Comparison of ENCODE assay signal across 8 mouse cellular contexts in the genomic region with DNA sequence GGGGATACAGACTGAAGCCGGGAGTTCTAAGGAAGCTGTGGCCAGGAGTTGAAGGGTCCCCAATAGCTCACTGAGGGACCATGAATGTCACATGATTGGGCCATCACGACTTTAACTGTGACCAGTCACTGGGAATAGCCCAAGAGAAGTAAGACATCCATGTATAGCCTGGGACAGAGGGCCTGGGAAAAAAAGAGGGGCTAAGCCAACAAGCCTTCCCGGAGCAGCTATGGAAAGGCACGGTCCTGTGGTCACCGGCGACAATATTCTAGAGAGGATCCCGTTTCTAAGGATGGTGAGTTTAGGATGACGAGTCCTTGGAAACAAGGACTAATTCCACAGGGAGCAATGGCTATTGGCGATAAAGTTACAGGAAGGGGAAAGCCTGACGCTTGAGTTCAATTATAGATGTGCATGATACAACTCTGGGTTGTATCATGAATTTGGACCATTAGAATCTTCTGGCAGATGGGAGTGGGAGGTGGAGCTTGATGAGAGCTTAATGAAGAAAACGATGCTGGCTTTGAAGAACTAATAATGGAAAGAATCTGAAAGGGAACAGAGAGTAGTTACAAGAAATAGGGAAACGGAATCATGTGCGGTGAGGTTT.
DNase-seq lines count a peak whose midpoint lies in the region; ATAC-seq and TF ChIP-seq lines count a peak whose summit lies in the region.

No protein-coding gene starts in this region.

- no peak for TF ChIP-seq CTCF in kidney, postnatal 0 days (IDR thresholded peaks at IDR 0.05; ENCODE audit: low read depth)
- TF ChIP-seq CTCF in cortical plate, adult 2 months (IDR thresholded peaks at IDR 0.05; ENCODE audit: extremely low read depth, insufficient read depth, low read length): no peak

- no peaks in the 10 kb centered on the region for H3K4me1 ChIP-seq in kidney, postnatal 0 days (replicated peaks; ENCODE audit: insufficient read depth, low read length)
- H3K4me1 ChIP-seq in cortical plate, adult 2 months (ENCODE audit: control insufficient read depth, insufficient read depth, low read length): no peaks in the 10 kb centered on the region; the same call in 1 of the 2 replicates
- peaks cover 5% of the 10 kb centered on the region; the same call in 1 of the 2 replicates for H3K4me1 ChIP-seq in midbrain, embryonic 13.5 days (replicated peaks)

- peak overlapping the region; percentile 65 for H3K4me3 ChIP-seq in kidney, postnatal 0 days (replicated peaks; ENCODE audit: low read depth, low read length)
- peak overlapping the region; percentile 78 for H3K4me3 ChIP-seq in cortical plate, adult 2 months (ENCODE audit: insufficient read depth, low read length)
- peak overlapping the region; percentile 55 for H3K4me3 ChIP-seq in midbrain, embryonic 13.5 days (replicated peaks)

- H3K27ac ChIP-seq in kidney, postnatal 0 days: no peak overlapping the region
- H3K27ac ChIP-seq in cortical plate, adult 2 months (ENCODE audit: insufficient read depth, low read length): peak overlapping the region; percentile 98
- peak overlapping the region; percentile 72 for H3K27ac ChIP-seq in midbrain, embryonic 13.5 days

- no peak for TF ChIP-seq POLR2A in cortical plate, adult 2 months (IDR thresholded peaks at IDR 0.05; ENCODE audit: extremely low read depth, insufficient read depth, low read length)

- peak overlapping the region; percentile 66 for H3K9ac ChIP-seq in kidney, postnatal 0 days (ENCODE audit: low read depth, low read length)
- H3K9ac ChIP-seq in midbrain, embryonic 13.5 days (replicated peaks): peak overlapping the region; percentile 77

- no peak for ATAC-seq in kidney, postnatal 0 days (replicated peaks; ENCODE audit: low FRiP score, low read depth)
- ATAC-seq in hematopoietic stem cell, adult 5-6 weeks (replicated peaks in 1 of 2; ENCODE audit: insufficient read depth in 1 of 2, low FRiP score in 2 of 2, low TSS enrichment in 1 of 2, low read depth in 1 of 2, poor library complexity in 2 of 2, severe bottlenecking in 2 of 2): peak; percentile 11 to 12; a peak in 1 of 4 replicates
- ATAC-seq in midbrain, embryonic 13.5 days: peak; percentile 40
- ATAC-seq in megakaryocyte-erythroid progenitor cell, adult 5-6 weeks (replicated peaks; ENCODE audit: low FRiP score, low TSS enrichment, poor library complexity, severe bottlenecking): no peak

- H3K27me3 ChIP-seq in kidney, postnatal 0 days (ENCODE audit: insufficient read depth, low read length): no peaks in the 10 kb centered on the region
- no peaks in the 10 kb centered on the region for H3K27me3 ChIP-seq in midbrain, embryonic 13.5 days

- no peaks in the 10 kb centered on the region for H3K9me3 ChIP-seq in kidney, postnatal 0 days (replicated peaks; ENCODE audit: low read length)
- no peaks in the 10 kb centered on the region for H3K9me3 ChIP-seq in midbrain, embryonic 13.5 days

- DNase-seq in kidney, postnatal 0 days (ENCODE audit: low spot score): peak; percentile 31
- DNase-seq in kidney, postnatal 4 days: no peak
- DNase-seq in thymus, postnatal 36 days: no peak
- no peak for DNase-seq in testis, postnatal 10 days (ENCODE audit: low spot score)

- 34% methylated on average over 13 of the region's 13 CpGs for WGBS in kidney, postnatal 0 days
- WGBS in midbrain, embryonic 13.5 days: 38% methylated on average over 13 of the region's 13 CpGs

- H3K36me3 ChIP-seq in kidney, postnatal 0 days (ENCODE audit: insufficient read depth, low read length): no peaks in the 10 kb centered on the region
- no peaks in the 10 kb centered on the region for H3K36me3 ChIP-seq in midbrain, embryonic 13.5 days

- peak overlapping the region; percentile 98 for H3K4me2 ChIP-seq in kidney, postnatal 0 days (ENCODE audit: low read length)
- H3K4me2 ChIP-seq in midbrain, embryonic 13.5 days (replicated peaks): peak overlapping the region; percentile 68

Comparison
In these comparisons a context has a peak if more than half of its experiments do, and no peak if none do; other contexts are left out.
1. ATAC-seq: peak in hematopoietic stem cell, adult 5-6 weeks (2 of 2) and midbrain, embryonic 13.5 days (single experiment); none in kidney, postnatal 0 days (single experiment) and megakaryocyte-erythroid progenitor cell, adult 5-6 weeks (single experiment).
2. Peak in every context shown above with its lines, with median percentiles within 50 percentile points of each other: H3K4me3 ChIP-seq.